17 mouse cellular contexts compared by ENCODE assay signal in genomic region chr11:53009597-53009996, GRCm38 (mm10).
"Had no signal": no experiment of that assay in that cellular context is flagged by ENCODE, and none has a peak within 500 bp of the region (broad histone marks: within the 10 kb centered on the region; RNA-seq: fewer than 3 reads in every experiment).

No protein-coding gene starts in this region.

- ATAC-seq: liver, postnatal 0 days; lung, postnatal 0 days had no signal

- H3K36me3 ChIP-seq: liver, embryonic 15.5 days; lung, embryonic 15.5 days; midbrain, embryonic 12.5 days; neural tube, embryonic 12.5 days; stomach, embryonic 15.5 days had no signal

- H3K27me3 ChIP-seq: liver, embryonic 15.5 days; lung, embryonic 15.5 days; megakaryocyte, embryonic 14.5 days; midbrain, embryonic 12.5 days; neural tube, embryonic 12.5 days; stomach, embryonic 15.5 days had no signal

- H3K4me2 ChIP-seq: liver, embryonic 15.5 days; lung, embryonic 15.5 days; midbrain, embryonic 12.5 days; neural tube, embryonic 12.5 days; stomach, embryonic 15.5 days had no signal

- H3K9me3 ChIP-seq: liver, embryonic 15.5 days; lung, embryonic 15.5 days; megakaryocyte, embryonic 14.5 days; midbrain, embryonic 12.5 days; neural tube, embryonic 12.5 days; stomach, embryonic 15.5 days had no signal

- DNase-seq: liver, postnatal 0 days; lung, adult 2 months; lung, postnatal 14 days; lung, postnatal 36 days; midbrain, embryonic 14.5 days; right cerebral cortex, postnatal 14 days; thymus, adult 18-20 months; thymus, postnatal 14 days; thymus, postnatal 36 days had no signal

- H3K9ac ChIP-seq: liver, embryonic 15.5 days; liver, postnatal 0 days; lung, embryonic 15.5 days; midbrain, embryonic 12.5 days; neural tube, embryonic 12.5 days; stomach, embryonic 15.5 days had no signal

- H3K4me1 ChIP-seq: liver, embryonic 15.5 days; lung, embryonic 15.5 days; megakaryocyte, embryonic 14.5 days; midbrain, embryonic 12.5 days; neural tube, embryonic 12.5 days; stomach, embryonic 15.5 days had no signal

- H3K4me3 ChIP-seq: liver, embryonic 15.5 days; lung, embryonic 15.5 days; megakaryocyte, embryonic 14.5 days; midbrain, embryonic 12.5 days; neural tube, embryonic 12.5 days; stomach, embryonic 15.5 days had no signal

- H3K27ac ChIP-seq: liver, embryonic 15.5 days; lung, embryonic 15.5 days; macrophage; midbrain, embryonic 12.5 days; neural tube, embryonic 12.5 days; stomach, embryonic 15.5 days had no signal
